Mouse (Mus musculus): ENCODE data around the gene Anxa7.

Gene Anxa7

GRCm38 (mm10) chr14:20432420-20432819 lies 47.5 kb downstream of the Anxa7 start:
- in situ Hi-C loops (cut with MboI, MseI), result no loop called here

GRCm38 (mm10) chr14:20431726-20432125 lies 48.2 kb downstream of the Anxa7 start:
- in situ Hi-C loops (cut with MboI, MseI), result no loop called here

GRCm38 (mm10) chr14:20429833-20430232 lies 50.1 kb downstream of the Anxa7 start:
- in situ Hi-C loops (cut with MboI, MseI), result no loop called here

GRCm38 (mm10) chr14:20428593-20428992 lies 51.3 kb downstream of the Anxa7 start:
- in situ Hi-C loops (cut with MboI, MseI), result no loop called here

- in situ Hi-C loops (cut with MboI, MseI), result no loop called here
Observed at GRCm38 (mm10) chr14:20423046-20423445, 56.9 kb downstream of the Anxa7 start.

GRCm38 (mm10) chr14:20422257-20422656 lies 57.7 kb downstream of the Anxa7 start:
- in situ Hi-C loops (cut with MboI, MseI), result no loop called here
